Mouse (Mus musculus) fat pad, adult 2 months (tissue): ENCODE data around the gene Ergic1.

Experiments used
- DNase-seq: peaks from one replicate; pipeline ENCODE4 v3.0.0-alpha.2; 2011; ENCODE audit warnings: low read depth, low spot score; ENCODE audit errors: extremely low read depth

The Ergic1 gene

DNA sequence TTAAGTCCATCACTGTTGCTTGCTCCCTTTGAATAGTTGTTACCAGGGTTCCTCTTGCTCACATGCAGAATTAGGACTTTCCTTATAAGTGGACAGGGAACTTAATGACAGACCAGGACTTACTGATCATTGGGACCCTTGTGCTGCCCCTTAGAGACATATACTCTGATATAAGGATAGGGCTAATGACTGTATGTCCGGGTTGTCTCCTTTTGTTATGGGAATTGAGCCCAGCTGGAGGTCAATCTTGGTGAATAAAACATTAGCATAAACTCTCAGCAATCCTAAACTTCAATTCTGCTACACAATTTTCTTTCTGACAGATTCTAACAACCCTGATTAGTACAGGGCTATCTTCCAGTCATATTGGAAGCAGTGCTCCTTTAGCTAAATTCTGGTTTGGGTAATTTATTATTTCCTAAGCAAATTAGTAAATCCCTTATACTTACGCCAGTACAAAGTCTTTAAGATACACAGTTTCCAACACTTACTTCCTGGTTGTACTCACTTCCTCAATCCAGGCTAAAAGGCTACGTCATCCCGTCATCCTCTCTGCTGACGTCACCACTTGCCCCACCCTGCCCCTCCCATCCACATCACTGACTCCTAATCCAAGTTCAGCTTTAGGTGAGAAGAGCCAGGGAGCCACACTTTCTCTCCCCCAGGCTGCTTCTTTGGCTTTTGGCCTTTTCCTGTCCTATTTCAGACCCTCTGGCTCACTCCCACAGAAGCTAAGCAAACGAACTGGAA lies 23.4 kb upstream of the Ergic1 start:
- no peak for DNase-seq

DNA sequence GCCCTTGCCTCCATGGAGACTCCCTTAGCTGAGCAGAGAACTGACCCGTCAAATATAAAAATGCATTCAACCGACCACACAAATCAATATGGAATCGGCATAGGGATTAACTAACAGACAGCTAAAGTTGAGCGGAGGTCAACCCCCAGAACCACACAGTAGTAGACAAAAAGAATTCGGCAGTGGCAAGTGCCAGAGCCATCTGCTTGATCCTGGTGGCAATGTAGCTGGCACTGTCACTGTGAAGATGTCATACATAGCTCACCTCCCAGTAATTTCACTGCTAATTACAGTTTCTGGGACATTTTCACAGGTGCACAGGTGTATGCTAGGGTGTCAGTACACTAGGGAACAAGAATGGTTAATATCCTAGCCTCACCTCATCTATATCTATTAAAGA lies 21.2 kb upstream of the Ergic1 start:
- DNase-seq, result no peak

DNA sequence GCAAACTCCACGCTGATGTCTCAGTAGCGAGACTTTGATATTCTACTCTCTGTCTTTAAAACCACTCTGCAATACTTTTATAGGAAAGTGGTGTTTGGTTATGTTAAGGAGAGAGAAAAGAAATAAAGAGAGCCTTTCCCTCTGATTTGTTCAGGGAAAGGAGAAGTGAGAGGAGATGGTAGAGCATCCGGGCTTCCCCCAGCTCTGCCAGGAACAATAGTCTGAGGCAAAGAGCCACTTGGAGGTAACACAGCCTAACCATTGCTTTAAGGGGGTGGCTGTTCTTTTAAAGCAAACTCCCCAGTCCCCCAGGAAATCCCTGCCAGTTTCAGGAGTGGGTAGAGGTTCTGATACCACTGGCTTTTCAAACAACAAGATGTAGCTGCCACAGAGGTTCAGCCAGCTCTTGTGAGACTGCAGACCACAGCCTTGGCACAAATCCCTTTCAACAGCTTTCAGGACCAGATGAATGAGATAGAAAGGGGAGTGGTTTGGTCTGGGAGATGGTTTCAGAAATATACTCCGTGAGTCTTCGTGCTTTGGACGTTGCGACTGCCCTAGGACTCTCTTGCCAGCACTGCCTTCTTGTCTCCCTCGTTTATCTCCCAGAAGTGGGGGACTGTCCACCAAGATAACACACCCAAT lies 16.8 kb upstream of the Ergic1 start:
- DNase-seq, result no peak

DNA sequence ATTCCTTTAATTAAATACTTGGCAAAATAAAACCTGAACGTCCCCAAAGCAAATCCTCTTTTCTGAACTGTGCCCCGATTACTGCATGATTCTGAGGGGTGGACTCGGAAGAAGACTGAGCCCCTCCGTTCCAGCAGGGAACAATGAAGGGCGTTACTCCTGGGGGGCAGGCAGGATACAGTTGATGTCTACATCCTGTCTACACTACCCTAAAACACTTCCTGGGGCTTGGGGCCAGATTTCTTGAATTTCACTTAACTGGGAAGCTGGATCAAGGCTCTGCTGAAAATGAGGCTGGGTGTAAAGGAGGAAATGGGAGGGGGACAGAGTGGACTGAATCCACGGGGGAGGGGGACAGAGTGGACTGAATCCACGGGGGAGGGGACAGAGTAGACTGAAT lies 13.5 kb upstream of the Ergic1 start:
- DNase-seq, result no peak

DNA sequence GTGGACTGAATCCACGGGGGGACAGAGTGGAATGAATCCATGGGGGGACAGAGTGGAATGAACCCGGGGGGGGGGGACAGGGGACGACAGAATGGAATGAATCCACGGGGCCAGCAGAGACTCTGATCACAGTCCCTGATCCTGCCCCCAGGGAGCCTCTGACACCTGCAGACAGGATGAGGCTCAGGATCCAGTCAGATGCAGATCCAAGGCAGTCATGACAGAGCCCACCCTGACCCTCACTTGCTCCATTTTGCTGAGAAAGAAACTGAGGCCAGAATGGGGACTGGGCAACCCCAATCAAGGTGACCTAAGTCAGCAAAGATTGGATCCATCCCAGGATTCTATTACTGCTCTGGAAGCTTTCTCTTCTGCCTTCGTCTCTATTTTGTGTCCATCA lies 12.7 kb upstream of the Ergic1 start:
- DNase-seq, result no peak

DNA sequence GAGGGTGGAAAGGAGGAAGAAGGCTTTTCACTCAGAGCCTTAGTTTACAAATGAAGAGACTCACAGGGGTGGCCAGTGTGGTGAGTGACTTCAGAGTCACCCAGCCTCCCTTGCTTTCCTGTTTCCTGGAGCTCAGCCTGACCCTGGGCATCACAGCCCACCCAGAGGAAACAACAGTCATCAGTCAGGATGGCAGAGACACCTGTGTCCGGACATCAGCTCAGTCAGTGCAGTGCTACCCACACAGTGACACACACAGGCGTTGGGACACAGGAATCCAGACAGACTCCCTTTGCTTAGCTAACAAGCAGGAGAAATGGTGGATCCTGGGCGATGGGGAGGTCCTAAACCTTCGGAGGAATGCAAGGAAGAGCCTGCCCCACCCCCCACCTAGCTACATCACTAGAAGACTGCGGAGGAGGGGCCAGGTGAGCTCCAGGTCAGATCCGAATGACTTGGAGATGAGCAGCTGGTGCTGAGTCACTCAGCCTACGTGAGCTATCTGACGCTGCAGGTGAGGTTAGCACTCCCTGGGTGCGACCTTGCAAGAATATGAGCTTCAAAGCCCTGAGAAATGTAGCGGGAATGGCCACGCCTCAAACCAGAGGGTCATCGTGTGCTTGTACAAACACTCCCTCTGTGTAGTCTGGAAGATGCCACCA lies 12.0 kb upstream of the Ergic1 start:
- DNase-seq, result no peak

DNA sequence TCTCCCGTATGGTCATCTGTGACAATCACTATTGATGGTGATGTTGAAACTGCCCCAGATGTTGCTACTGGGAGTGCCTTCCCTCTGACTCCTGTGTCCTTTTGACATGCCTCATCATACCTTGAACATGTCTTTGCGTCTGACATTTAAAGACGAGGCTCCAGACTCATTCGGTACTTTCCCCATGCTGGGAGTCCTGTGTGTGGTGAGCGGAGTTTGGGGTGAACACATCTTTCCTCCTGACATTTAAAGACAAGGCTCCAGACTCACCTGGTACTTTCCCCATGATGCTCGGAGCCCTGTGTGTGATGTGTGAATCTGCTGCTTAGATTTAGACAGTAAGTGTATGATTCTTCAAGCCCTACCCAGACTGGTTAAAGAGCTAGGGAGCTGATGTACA lies 10.2 kb upstream of the Ergic1 start:
- no peak for DNase-seq

DNA sequence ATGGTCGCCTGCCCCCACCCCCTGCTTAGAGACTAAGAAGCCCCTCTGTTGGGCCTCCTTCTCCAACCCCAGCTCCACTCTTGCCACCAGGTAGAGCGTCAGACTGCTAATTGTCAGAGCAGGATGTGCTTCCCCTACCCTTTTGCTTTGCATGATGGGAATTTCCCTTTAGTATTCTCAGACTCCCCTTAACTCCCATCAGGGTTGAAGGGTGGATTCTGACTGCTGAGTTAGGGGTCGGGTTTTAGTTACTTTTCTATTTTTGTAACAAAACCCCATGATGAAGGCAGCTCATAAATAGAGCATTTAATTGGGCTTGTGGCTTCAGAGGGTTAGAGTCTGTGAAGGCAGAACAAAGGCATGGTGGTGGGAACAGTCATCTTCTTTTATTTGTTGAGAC lies 8.3 kb upstream of the Ergic1 start:
- no peak for DNase-seq

DNA sequence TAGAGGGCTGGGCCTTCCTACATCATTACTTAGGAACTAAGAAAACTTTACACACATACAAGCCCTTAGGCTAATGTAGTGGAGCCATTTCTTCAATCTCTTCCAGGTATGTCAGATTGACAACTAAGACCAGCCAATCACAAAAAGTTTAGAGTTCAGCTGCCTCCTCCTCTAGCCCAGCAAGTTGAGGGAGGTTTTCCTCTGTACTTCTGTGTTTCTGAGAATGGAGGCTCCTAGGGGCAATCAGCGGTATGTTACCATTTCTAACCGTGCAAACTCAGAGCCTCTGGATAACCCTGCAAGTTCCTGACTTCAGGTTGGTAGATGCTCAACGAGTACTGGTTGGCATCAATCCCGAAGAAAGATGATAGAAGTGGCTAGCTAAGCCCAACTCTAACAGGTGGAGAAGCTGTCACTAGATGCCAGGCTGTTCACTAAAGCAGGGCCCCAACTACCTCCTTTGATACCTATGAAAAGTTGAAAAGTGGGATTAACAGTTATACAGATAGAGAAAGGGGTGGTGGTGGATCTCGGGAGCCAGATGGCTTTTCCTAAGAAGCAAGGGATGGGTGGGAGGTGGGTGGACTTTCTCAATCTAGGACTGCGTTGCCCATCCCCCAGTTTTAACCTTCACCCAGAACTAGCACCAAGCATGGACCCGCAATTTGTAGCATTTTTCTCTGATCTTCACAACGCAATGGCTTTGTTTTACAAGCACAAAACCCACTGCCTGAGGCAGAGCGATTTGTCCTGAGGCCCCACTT lies 581 bp upstream of the Ergic1 start:
- DNase-seq, result no peak

DNA sequence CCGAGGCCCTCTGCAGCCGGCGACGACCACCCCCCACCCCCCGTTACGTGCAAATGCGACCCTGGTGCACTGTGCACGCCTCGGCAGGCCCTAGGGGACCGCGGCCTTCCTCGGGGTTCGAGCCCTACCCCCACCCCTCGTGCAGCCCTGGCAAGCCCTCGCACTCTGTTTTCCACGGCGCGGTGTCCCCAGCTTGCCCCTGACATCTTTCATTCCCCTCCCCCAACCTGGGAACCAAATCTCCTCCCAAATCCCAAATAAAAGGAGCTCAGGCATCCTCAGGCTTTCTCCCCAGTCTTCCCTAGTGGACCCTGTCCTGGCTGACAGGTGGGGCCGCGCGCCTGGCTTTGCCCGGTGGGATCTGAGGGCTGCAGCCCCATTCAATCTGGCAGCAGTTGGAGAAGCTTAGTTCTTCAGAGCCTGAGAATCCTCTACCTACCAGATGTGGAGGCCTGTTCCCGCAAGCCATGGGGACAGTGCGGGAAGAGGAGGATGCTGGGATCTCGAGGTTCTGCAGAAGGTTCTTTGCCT lies 427 bp downstream of the Ergic1 start, which contains the start of gene Dusp1:
Gene Dusp1, minus strand, starts transcription at position 478 of the 531 bp plus-strand sequence.
- DNase-seq, result no peak

DNA sequence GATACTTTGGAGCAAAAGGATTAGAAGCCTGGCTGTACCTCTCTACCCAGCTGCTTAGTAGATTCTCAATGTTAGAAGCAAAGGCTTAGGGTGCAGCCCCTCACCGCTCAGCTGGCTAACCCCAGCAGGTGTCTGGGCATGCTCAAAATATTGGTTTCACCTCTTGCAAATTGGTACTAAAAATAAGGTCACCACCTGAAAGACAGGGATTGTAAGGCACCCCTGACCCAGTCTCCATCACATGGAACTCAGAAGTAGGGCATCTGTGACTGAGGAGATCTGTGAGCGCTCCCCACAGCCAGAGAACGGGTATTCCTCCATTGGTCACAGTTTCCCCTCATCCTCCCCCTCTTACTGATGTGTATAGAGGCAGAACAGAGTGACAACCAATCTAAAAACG lies 1.0 kb downstream of the Ergic1 start:
- DNase-seq, result no peak

DNA sequence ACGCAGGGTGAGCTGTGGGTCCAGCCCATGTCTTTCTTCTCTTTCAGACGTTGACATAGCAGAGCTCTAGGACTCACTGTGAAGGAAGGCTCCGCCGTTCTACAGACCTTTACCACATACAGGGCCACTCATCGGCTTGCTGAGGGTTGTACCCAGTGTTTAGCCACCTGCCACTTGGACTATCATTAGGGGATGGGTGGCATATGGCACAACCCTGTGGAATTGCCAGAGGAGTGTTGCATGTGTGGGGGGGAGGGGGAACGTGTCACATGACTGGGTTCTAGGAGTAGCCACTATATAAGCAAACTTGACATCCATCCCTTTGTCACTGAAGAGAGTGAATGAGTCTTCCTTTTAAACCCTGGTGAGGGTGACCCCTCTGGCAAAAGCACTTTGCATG lies 2.2 kb downstream of the Ergic1 start:
- DNase-seq, result no peak

DNA sequence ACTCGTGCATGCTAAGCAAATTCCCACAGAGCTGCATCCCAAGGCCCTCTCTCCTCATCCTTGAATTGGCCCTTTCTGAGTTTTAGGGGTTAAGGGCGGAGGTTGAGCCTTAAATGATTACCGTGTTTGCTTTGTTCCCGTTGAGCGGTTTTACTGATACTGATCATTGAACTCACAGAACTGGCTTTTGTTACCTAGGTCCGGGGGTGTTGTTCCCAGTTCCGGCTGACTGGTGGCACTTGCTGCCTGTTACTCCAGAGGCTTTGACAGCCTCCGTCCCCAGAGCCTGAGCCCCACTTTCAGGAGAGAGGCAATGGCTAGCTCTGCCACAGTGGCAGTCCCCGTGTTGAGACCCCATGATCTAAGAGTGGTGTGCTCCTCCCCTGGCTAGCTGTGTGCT lies 3.1 kb downstream of the Ergic1 start:
- no peak for DNase-seq

DNA sequence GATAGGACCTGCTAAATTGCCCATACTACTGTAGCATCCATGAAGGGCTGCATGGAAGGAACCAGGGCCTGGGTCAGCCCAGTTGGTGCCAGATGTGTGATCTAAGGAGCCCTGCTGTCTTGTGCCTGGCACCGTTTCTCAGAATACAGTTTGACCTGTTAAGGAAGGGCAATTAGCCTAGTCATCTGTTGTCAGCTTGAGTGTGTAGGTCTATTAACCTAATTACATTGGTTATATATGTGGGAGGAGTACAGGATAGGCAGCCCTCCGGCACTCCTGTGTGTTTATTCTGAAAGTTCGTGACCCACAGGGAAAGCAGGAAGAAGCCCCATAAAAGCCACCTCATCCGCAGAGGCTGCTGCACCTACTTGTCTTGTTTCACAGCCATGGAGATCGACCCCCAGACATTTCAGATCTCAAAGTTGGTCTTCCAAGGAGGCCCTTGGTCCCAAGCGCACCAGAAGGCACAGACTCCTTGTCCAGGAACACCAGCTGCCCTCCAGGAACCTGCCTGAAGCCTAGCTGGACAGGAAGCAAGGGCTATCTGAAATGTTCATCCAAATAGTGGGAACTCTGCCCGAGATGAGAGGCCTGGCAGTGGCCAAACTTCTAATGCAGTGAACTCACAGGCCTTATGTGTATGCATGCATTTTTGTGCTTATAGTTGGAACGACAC lies 6.0 kb downstream of the Ergic1 start:
- DNase-seq, result no peak

DNA sequence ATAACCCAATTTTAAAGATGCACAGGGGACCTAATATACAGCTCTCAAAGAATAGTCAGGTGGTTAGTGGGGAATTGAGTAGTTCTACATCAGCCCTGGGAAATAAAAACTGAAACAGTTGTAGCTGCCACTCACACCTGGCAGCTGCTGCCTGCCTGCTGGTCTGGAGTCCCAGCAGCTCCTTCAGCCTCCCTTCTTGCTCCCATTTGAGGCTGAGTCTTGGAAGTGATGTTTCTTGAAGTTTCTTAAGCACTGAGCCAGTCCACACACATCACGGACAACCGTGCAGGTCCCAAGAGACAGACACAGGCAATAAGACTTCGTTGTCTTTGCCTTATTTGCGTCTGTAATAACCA lies 6.5 kb downstream of the Ergic1 start:
- no peak for DNase-seq

DNA sequence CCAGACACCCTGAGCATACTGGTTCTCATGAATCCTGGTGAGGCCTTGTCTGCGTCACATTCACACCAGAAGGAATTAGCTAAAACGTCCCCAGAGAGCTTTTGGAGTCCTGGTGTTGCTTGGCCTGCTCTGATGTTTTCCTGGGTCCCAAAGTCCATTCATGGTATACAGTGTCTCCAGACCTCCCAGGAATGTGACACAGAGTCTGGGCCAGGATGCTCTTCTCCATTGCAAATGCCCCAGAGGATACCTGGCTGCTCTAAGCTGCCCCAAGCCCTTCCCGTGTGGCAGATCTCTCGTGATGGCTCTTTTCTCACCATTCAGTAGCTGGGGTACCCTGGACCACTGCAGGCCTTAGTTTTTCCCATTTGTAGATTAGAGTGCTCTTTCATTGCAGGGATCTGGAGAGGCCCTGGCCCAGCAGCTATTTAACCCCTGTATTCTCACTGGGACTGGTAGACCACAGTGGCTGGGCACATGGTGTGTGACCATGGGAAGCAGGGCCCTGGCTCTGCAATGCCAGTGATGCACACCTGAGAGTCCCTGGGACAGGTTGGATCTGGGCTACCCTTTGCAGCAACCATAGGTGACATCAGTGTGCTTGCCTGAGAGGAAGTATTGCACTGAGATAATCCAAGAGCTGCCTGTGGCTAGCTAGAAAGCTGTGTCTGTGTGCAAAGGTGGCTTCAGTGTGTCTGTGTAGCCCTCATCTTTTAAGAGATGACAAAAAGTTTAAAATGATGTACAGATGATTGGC lies 8.5 kb downstream of the Ergic1 start:
- DNase-seq, result no peak

DNA sequence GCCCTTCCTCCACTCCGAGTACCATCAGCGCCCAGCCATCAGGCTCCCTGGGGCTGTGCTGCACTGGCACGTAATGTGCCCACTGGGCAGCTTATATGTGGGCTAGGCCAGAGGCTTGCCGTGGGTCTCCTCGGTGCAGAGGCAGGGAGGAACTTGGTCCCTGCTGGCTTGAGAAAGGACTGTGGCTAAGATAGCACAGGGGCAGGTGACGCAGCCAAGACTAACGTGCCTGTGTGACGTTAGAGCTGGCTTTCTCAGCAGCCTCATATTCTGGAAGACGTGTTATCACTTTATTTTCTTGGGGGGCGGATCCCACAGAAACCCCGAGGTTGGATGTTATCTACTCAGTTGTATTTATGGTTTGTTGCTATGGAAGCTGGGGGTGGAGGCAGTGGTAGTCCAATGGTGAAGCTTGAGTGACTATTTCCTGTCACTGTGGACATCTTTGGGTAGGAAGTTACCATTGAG lies 9.4 kb downstream of the Ergic1 start:
- DNase-seq, result no peak

DNA sequence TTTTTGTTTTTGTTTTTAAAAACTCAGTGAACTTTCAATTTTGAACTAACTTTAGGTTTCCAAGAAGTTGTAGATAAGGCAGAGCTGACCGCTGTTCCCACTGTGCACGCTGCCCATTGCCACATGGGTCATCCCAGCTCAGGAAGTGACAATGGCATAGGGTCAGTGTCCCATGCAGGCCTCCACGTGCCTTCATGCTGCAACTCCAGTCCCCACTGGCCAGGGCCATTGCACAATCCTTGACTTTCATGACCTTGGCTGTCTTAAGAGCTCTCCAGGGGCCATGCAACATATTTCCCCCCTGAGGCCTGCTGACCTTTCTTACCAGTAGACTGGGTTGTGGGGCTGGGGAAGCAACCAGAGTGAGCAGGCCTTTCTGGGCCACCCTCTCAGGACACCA lies 10.1 kb downstream of the Ergic1 start:
- no peak for DNase-seq

DNA sequence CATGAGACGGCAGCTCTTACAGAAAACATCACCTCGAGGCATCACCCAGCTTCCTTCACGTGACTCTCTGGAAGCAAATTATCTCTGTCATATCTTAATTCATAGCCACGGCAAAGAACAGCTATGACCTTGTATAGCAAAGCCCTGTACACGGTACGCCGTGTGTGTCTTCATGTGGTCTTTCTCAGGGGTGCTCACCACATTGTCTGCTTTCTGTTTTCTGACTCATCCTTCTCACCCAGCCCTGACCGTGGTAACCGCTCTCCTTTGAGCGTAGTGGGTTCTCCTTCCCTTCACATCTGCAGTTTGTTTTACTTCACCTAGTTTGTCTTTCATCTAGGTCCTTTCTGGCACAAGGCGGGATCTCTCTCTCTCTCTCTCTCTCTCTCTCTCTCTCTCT lies 11.0 kb downstream of the Ergic1 start:
- no peak for DNase-seq

DNA sequence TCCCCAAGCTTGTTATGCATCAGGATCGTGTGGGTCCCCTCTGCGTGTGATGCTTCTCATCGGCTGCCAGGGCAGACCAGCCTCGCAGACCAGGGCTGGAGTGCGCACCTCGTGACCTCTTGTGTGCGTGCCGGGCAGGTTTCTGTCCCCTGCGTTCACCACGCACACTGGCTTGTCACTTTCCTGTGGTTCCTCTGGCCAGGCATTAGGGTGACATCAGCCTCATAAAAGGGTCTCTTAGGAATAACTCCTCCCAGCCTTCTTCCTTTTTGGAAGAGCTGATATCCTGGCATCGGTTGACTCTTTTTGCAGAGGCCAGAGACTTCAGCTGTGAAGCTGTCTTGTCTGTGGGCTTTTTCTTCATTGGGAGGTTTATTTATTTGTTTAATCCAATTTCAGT lies 12.8 kb downstream of the Ergic1 start:
- DNase-seq, result no peak
